Mouse (Mus musculus) megakaryocyte, embryonic 14.5 days (primary cell): ENCODE data around the gene Gm21870. TPM values are rescaled to one million over a fixed set of nuclear protein-coding genes. Genes with fewer than 3 reads are reported as not detected.
"Not testable (repeated sequence)": the region's sequence is repeated elsewhere in the genome, so short reads cannot be mapped to it uniquely, and the experiment has no call there.

Source experiments
- H3K27me3 ChIP-seq: replicated peaks from 2 replicates; pipeline ENCODE3; 2012; ENCODE audit warnings: inconsistent platforms
- H3K36me3 ChIP-seq: replicated peaks from 2 replicates; pipeline ENCODE3; 2012; ENCODE audit warnings: low read length, inconsistent platforms, mixed read lengths
- H3K4me1 ChIP-seq: 2 replicates; pipeline ENCODE4 v1.6.1; 2012; ENCODE audit warnings: inconsistent platforms
- H3K4me3 ChIP-seq: replicated peaks from 2 replicates; pipeline ENCODE3; 2012; ENCODE audit warnings: moderate library complexity, mild to moderate bottlenecking, inconsistent platforms
- H3K9me3 ChIP-seq: 2 replicates; pipeline ENCODE4 v1.6.1; 2012; ENCODE audit warnings: inconsistent platforms
- polyA plus RNA-seq: library from polyadenylated mRNA; stranded (reverse); fragments of >175 nt; gene quantifications from 2 replicates; pipeline ENCODE4 v1.2.3, GENCODE M21; 2012; ENCODE audit warnings: low replicate concordance; ENCODE audit not compliant: insufficient read depth

Gm21870 gene
- polyA plus RNA-seq, result not detected in 2 replicates

GRCm38 (mm10) chrX:33986716-33987115 lies at the start of gene Gm21870:
Gm21870 (minus strand) TSS chrX:33986816.
- not testable (repeated sequence) for H3K4me1 ChIP-seq, H3K9me3 ChIP-seq, H3K27me3 ChIP-seq, H3K36me3 ChIP-seq, H3K4me3 ChIP-seq

- H3K9me3 ChIP-seq, H3K27me3 ChIP-seq, H3K36me3 ChIP-seq: not testable (repeated sequence)
Observed at GRCm38 (mm10) chrX:33956440-33956839, 30.2 kb downstream of the Gm21870 start, which contains the start of gene Btbd35f6. Btbd35f6 (minus strand) TSS chrX:33956540.

More at GRCm38 (mm10) chrX:33956440-33956839, 30.2 kb downstream of the Gm21870 start, which contains the start of gene Btbd35f6:
- not testable (repeated sequence) for H3K4me1 ChIP-seq, H3K4me3 ChIP-seq

Other genes with a start within 250 kb of the Gm21870 start
- not detected in 2 replicates for gene Btbd35f6, start 30.3 kb downstream of the Gm21870 start, polyA plus RNA-seq
- not detected in 2 replicates for gene Btbd35f9, start 174.7 kb upstream of the Gm21870 start, polyA plus RNA-seq